Mouse (Mus musculus) CH12.LX (cell line): ENCODE results near the gene Snx30. TPM values are rescaled to one million over a fixed set of nuclear protein-coding genes. Genes with fewer than 3 reads are reported as not detected.

Source experiments
- DNase-seq: peaks from one replicate; pipeline ENCODE4 v3.0.0-alpha.2; 2013; ENCODE audit errors: extremely low read depth
- H3K27ac ChIP-seq: 2 replicates; pipeline ENCODE4 v1.5.1; 2012; ENCODE audit warnings: low read depth, mild to moderate bottlenecking, control low read depth, moderate library complexity; ENCODE audit not compliant: insufficient read depth
- H3K27me3 ChIP-seq: replicated peaks from 2 replicates; pipeline ENCODE3; 2012; ENCODE audit warnings: inconsistent platforms
- H3K36me3 ChIP-seq, 2 experiments: replicated peaks in 1 of 2; 2 replicates each; pipeline versions ENCODE3 to v1.6.1; 2012; ENCODE audit warnings: inconsistent platforms in 1 of 2, low read length in 1 of 2, mild to moderate bottlenecking in 1 of 2, mixed read lengths in 1 of 2, moderate library complexity in 1 of 2; ENCODE audit not compliant: control insufficient read depth in 1 of 2, insufficient read depth in 1 of 2
- H3K4me1 ChIP-seq, 2 experiments: 2 replicates each; pipeline ENCODE4 v1.6.1; 2012; ENCODE audit warnings: inconsistent platforms in 1 of 2, moderate library complexity in 1 of 2; ENCODE audit not compliant: insufficient read depth in 2 of 2, control insufficient read depth in 1 of 2
- H3K4me2 ChIP-seq: 2 replicates; pipeline ENCODE4 v1.6.1; 2012; ENCODE audit warnings: low read depth, mild to moderate bottlenecking, control low read depth; ENCODE audit not compliant: poor library complexity, insufficient read depth, severe bottlenecking
- H3K4me3 ChIP-seq, 3 experiments: fragments of 150-350 bp in 1 of 3; sonication (generic) in 1 of 3; replicated peaks in 1 of 3; 2 replicates each; pipeline versions ENCODE3 to v1.5.1; 2011 to 2012; ENCODE audit warnings: low read depth in 2 of 3, low read length in 2 of 3, mild to moderate bottlenecking in 2 of 3, moderate library complexity in 2 of 3, control low read depth in 1 of 3, improper control_type of control experiment in 1 of 3, inconsistent platforms in 1 of 3, mixed read lengths in 1 of 3; ENCODE audit not compliant: poor library complexity in 1 of 3
- H3K79me2 ChIP-seq: replicated peaks from 2 replicates; pipeline ENCODE4 v1.6.1; 2012; ENCODE audit warnings: mild to moderate bottlenecking, moderate library complexity; ENCODE audit not compliant: control insufficient read depth, poor library complexity, insufficient read depth, severe bottlenecking; ENCODE audit errors: extremely low read depth
- H3K9ac ChIP-seq: 2 replicates; pipeline ENCODE4 v1.6.1; 2012; ENCODE audit warnings: low read depth, mild to moderate bottlenecking, control low read depth, moderate library complexity; ENCODE audit not compliant: insufficient read depth
- H3K9me3 ChIP-seq: replicated peaks from 2 replicates; pipeline ENCODE3; 2012; ENCODE audit warnings: low read length, inconsistent platforms, mixed read lengths
- CHD1 ChIP-seq: IDR thresholded peaks from 2 replicates; pipeline ENCODE4 v1.6.1; 2012; ENCODE audit warnings: low read depth, low read length, improper control_type of control experiment, inconsistent platforms
- CHD2 ChIP-seq: IDR thresholded peaks from 2 replicates; pipeline ENCODE4 v1.6.1; 2011; ENCODE audit warnings: low read length, improper control_type of control experiment
- CTCF ChIP-seq, 2 experiments: IDR thresholded peaks in 1 of 2; conservative IDR thresholded peaks in 1 of 2; 2 replicates each; pipeline ENCODE4 v1.5.1; 2011 to 2012; ENCODE audit warnings: low read depth in 2 of 2, low read length in 2 of 2, improper control_type of control experiment in 1 of 2, inconsistent platforms in 1 of 2, mild to moderate bottlenecking in 1 of 2, moderate library complexity in 1 of 2
- E2F4 ChIP-seq: IDR thresholded peaks from 2 replicates; pipeline ENCODE4 v1.6.1; 2011; ENCODE audit warnings: low read depth, low read length, improper control_type of control experiment; ENCODE audit not compliant: insufficient replicate concordance
- ELF1 ChIP-seq: IDR thresholded peaks from 2 replicates; pipeline ENCODE4 v1.6.1; 2014; ENCODE audit warnings: low read depth, mild to moderate bottlenecking, inconsistent platforms, low read length, improper control_type of control experiment
- EP300 ChIP-seq: IDR thresholded peaks from 2 replicates; pipeline ENCODE4 v1.6.1; 2011; ENCODE audit warnings: low read length, improper control_type of control experiment
- ETS1 ChIP-seq: conservative IDR thresholded peaks from 2 replicates; pipeline ENCODE4 v1.6.1; 2012; ENCODE audit warnings: low read depth, mild to moderate bottlenecking, inconsistent platforms, low read length, improper control_type of control experiment, moderate library complexity
- GABPA ChIP-seq: IDR thresholded peaks from 2 replicates; pipeline ENCODE4 v1.6.1; 2012; ENCODE audit warnings: low read depth, low read length, improper control_type of control experiment, inconsistent platforms; ENCODE audit not compliant: insufficient replicate concordance
- HCFC1 ChIP-seq: IDR thresholded peaks from 2 replicates; pipeline ENCODE4 v1.6.1; 2012; ENCODE audit warnings: low read depth, mild to moderate bottlenecking, inconsistent platforms, low read length, improper control_type of control experiment
- IRF4 ChIP-seq: IDR thresholded peaks from 2 replicates; pipeline ENCODE4 v1.6.1; 2014; ENCODE audit warnings: low read depth, mild to moderate bottlenecking, inconsistent platforms, low read length, improper control_type of control experiment
- JUN ChIP-seq: IDR thresholded peaks from 2 replicates; pipeline ENCODE4 v1.6.1; 2011; ENCODE audit warnings: low read depth, mild to moderate bottlenecking, low read length, improper control_type of control experiment, moderate library complexity; ENCODE audit not compliant: insufficient read depth
- JUND ChIP-seq: conservative IDR thresholded peaks from 2 replicates; pipeline ENCODE4 v1.6.1; 2011; ENCODE audit warnings: low read depth, low read length, improper control_type of control experiment
- KAT2A ChIP-seq: IDR thresholded peaks from 2 replicates; pipeline ENCODE4 v1.6.1; 2012; ENCODE audit warnings: low read length, improper control_type of control experiment, inconsistent platforms; ENCODE audit not compliant: insufficient replicate concordance
- MAFK ChIP-seq: IDR thresholded peaks from 2 replicates; pipeline ENCODE4 v1.6.1; 2011; ENCODE audit warnings: low read length, improper control_type of control experiment; ENCODE audit not compliant: insufficient replicate concordance
- MAX ChIP-seq: IDR thresholded peaks from 2 replicates; pipeline ENCODE4 v1.6.1; 2011; ENCODE audit warnings: low read length, improper control_type of control experiment
- MAZ ChIP-seq: IDR thresholded peaks from 2 replicates; pipeline ENCODE4 v1.6.1; 2012; ENCODE audit warnings: low read depth, mild to moderate bottlenecking, inconsistent platforms, low read length, improper control_type of control experiment, moderate library complexity
- MEF2A ChIP-seq: IDR thresholded peaks from 2 replicates; pipeline ENCODE4 v1.6.1; 2014; ENCODE audit warnings: low read depth, mild to moderate bottlenecking, inconsistent platforms, low read length, improper control_type of control experiment, borderline replicate concordance
- MXI1 ChIP-seq: IDR thresholded peaks from 2 replicates; pipeline ENCODE4 v1.6.1; 2011; ENCODE audit warnings: mild to moderate bottlenecking, low read depth, low read length, improper control_type of control experiment
- MYC ChIP-seq: IDR thresholded peaks from 2 replicates; pipeline ENCODE4 v1.6.1; 2011; ENCODE audit warnings: low read depth, mild to moderate bottlenecking, improper control_type of control experiment, low read length
- NELFE ChIP-seq: IDR thresholded peaks from 2 replicates; pipeline ENCODE4 v1.6.1; 2011; ENCODE audit warnings: low read depth, low read length, improper control_type of control experiment
- NRF1 ChIP-seq: IDR thresholded peaks from 2 replicates; pipeline ENCODE4 v1.6.1; 2014; ENCODE audit warnings: low read depth, mild to moderate bottlenecking, inconsistent platforms, low read length, improper control_type of control experiment, moderate library complexity
- PAX5 ChIP-seq: IDR thresholded peaks from 2 replicates; pipeline ENCODE4 v1.6.1; 2012; ENCODE audit warnings: low read length, inconsistent platforms, mixed read lengths
- POLR2AphosphoS2 ChIP-seq: IDR thresholded peaks from 2 replicates; pipeline ENCODE4 v1.6.1; 2011; ENCODE audit warnings: low read depth, low read length, improper control_type of control experiment
- RAD21 ChIP-seq: IDR thresholded peaks from 2 replicates; pipeline ENCODE4 v1.6.1; 2011; ENCODE audit warnings: low read depth, mild to moderate bottlenecking, low read length, improper control_type of control experiment, moderate library complexity
- RCOR1 ChIP-seq: conservative IDR thresholded peaks from 2 replicates; pipeline ENCODE4 v1.6.1; 2012; ENCODE audit warnings: low read depth, mild to moderate bottlenecking, inconsistent platforms, low read length, improper control_type of control experiment
- SIN3A ChIP-seq: IDR thresholded peaks from 2 replicates; pipeline ENCODE4 v1.6.1; 2012; ENCODE audit warnings: low read length, improper control_type of control experiment, inconsistent platforms
- SMC3 ChIP-seq: IDR thresholded peaks from 2 replicates; pipeline ENCODE4 v1.6.1; 2011; ENCODE audit warnings: low read depth, low read length, improper control_type of control experiment
- TBP ChIP-seq: conservative IDR thresholded peaks from 2 replicates; pipeline ENCODE4 v1.6.1; 2011; ENCODE audit warnings: low read depth, low read length, improper control_type of control experiment
- TCF12 ChIP-seq: IDR thresholded peaks from 2 replicates; pipeline ENCODE4 v1.6.1; 2014; ENCODE audit warnings: low read depth, mild to moderate bottlenecking, inconsistent platforms, low read length, improper control_type of control experiment
- UBTF ChIP-seq: IDR thresholded peaks from 2 replicates; pipeline ENCODE4 v1.6.1; 2012; ENCODE audit warnings: low read depth, mild to moderate bottlenecking, inconsistent platforms, low read length, improper control_type of control experiment, moderate library complexity
- USF1 ChIP-seq: IDR thresholded peaks from 2 replicates; pipeline ENCODE4 v1.6.1; 2014; ENCODE audit warnings: low read depth, mild to moderate bottlenecking, inconsistent platforms, low read length, improper control_type of control experiment
- USF2 ChIP-seq: conservative IDR thresholded peaks from 2 replicates; pipeline ENCODE4 v1.6.1; 2011; ENCODE audit warnings: low read depth, low read length, improper control_type of control experiment
- ZC3H11A ChIP-seq: IDR thresholded peaks from 2 replicates; pipeline ENCODE4 v1.6.1; 2012; ENCODE audit warnings: low read depth, mild to moderate bottlenecking, inconsistent platforms, low read length, improper control_type of control experiment
- ZKSCAN1 ChIP-seq: IDR thresholded peaks from 2 replicates; pipeline ENCODE4 v1.6.1; 2012; ENCODE audit warnings: low read depth, inconsistent platforms, low read length, improper control_type of control experiment, borderline replicate concordance
- ZMIZ1 ChIP-seq: IDR thresholded peaks from 2 replicates; pipeline ENCODE4 v1.6.1; 2012; ENCODE audit warnings: low read depth, mild to moderate bottlenecking, inconsistent platforms, low read length, improper control_type of control experiment
- ZNF384 ChIP-seq: IDR thresholded peaks from 2 replicates; pipeline ENCODE4 v1.6.1; 2012; ENCODE audit warnings: low read depth, low read length, improper control_type of control experiment, inconsistent platforms
- dilution Hi-C: fragments of 300-500 bp; cut with MboI; formaldehyde crosslinking; loops from 2 replicates; pipeline ENCODE4 v1.14.3; 2020; ENCODE audit warnings: low sequenced_read_pairs; ENCODE audit not compliant: extremely low pct_unique_long_range_greater_than_20kb, extremely low pct_ligation_motif_present
- in situ Hi-C: fragments of 300-500 bp; cut with MboI; formaldehyde crosslinking; loops from 3 replicates; pipeline ENCODE4 v1.14.3; 2019; ENCODE audit warnings: low sequenced_read_pairs, low pct_ligation_motif_present, low pct_unique_long_range_greater_than_20kb, mixed read lengths
- polyA plus RNA-seq: library from polyadenylated mRNA; unstranded; fragments of >175 nt; gene quantifications from 2 replicates; pipeline ENCODE4 v1.2.1, GENCODE M21; 2012; ENCODE audit warnings: low read depth; ENCODE audit not compliant: insufficient read length
- total RNA-seq, 2 experiments: library from RNA; depleted of rRNA; stranded (reverse); fragments of 300-350 nt in 1 of 2; fragments of >200 nt in 1 of 2; gene quantifications; 2 replicates each; pipeline ENCODE4 v1.2.3; 2012 to 2014

The Snx30 gene
- total and polyA plus RNA-seq, 3 experiments, result 7.9 to 16.9 (median 8.4) TPM

DNA sequence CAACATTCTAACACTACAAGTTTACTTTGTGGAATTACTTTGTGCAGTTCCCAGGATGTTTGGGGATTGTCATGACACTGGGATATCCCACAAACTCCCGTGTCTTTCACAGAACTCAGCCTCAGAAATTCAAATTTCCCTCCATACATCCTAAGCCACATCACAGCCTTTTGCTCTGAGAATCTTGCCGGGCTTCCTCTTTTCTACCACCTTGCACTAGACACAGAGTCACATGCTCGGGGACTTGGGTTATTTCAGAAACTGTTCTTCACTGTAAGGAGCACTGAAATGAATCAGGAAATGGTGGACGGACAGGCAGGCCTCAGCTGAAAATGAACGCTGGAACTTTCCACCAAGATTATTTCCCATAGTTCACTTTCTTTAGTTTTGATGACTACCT is 2.3 kb upstream of the Snx30 start (continued):
- peak; percentile 67 for TF ChIP-seq CHD2
- TF ChIP-seq POLR2AphosphoS2, result no peak
- TF ChIP-seq USF1, result peak; percentile 58
- no peak for TF ChIP-seq SMC3
- TF ChIP-seq ZKSCAN1, result no peak
- peak; percentile 86 for TF ChIP-seq RCOR1
- TF ChIP-seq EP300, result peak; percentile 87
- 0 out of 2 replicates have a peak, but pooled peaks have one; percentile 19 for TF ChIP-seq USF2
- TF ChIP-seq, all 38 proteins: peak for 23

DNA sequence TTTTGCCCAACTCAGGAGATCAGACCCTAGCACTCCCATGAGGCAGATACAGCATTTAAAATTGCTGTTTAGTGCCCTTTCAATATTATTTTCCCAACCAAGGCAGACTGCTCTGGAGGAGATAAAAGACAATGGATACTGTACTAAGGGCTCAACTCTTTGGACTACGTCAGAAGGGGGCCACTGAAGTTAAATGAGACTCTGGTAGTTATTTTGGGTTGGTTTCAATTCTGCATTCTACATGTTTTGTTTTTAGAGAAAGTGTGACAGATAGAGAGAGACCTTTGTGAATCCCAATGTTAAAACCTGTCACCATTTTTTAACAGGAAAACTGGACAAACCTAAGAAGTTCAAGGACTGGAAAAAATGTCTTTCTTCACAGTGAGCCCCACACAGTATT is 886 bp upstream of the Snx30 start:
- peak overlapping the region; percentile 90 for H3K27ac ChIP-seq
- in situ Hi-C loops (no loop called here), dilution Hi-C loops (no loop called here)
- H3K27me3 ChIP-seq, result no peaks in the 10 kb centered on the region
- H3K36me3 ChIP-seq, result peaks cover 0 to 12% of the 10 kb centered on the region in 2 experiments
- H3K9ac ChIP-seq, result peak overlapping the region; percentile 58
- H3K79me2 ChIP-seq, result peaks cover 10% of the 10 kb centered on the region
- H3K9me3 ChIP-seq, result no peaks in the 10 kb centered on the region
- H3K4me3 ChIP-seq, result peak overlapping the region in 2 of 3 experiments; percentile 93 to 95
- H3K4me2 ChIP-seq, result peak overlapping the region; percentile 94
- peaks cover 17 to 67% of the 10 kb centered on the region in 2 experiments for H3K4me1 ChIP-seq
- DNase-seq, result peak; percentile 73
- TF ChIP-seq SIN3A, result no peak
- TF ChIP-seq NRF1, result no peak
- TF ChIP-seq RAD21, result no peak
- no peak for TF ChIP-seq TCF12
- no peak for TF ChIP-seq E2F4
- no peak for TF ChIP-seq ELF1
- TF ChIP-seq MYC, result no peak
- TF ChIP-seq MAX, result no peak
- TF ChIP-seq ZNF384, result no peak
- no peak for TF ChIP-seq JUN
- TF ChIP-seq TBP, result 0 out of 2 replicates have a peak, but pooled peaks have one; percentile 28
- no peak for TF ChIP-seq UBTF
- TF ChIP-seq MXI1, result no peak
- no peak for TF ChIP-seq USF1
- TF ChIP-seq RCOR1, result no peak
- no peak for TF ChIP-seq HCFC1
- no peak for TF ChIP-seq USF2
- no peak for TF ChIP-seq PAX5
- TF ChIP-seq CTCF (conservative IDR thresholded peaks at IDR 0.05 in 1 of 2, IDR thresholded peaks at IDR 0.05 in 1 of 2; ENCODE audit: low read depth in 2 of 2, low read length in 2 of 2), result no peak
- peak; percentile 98 for TF ChIP-seq MEF2A
- TF ChIP-seq CHD1, result no peak
- no peak for TF ChIP-seq JUND
- TF ChIP-seq MAFK, result no peak
- no peak for TF ChIP-seq NELFE
- TF ChIP-seq ZKSCAN1, result no peak
- TF ChIP-seq SMC3, result no peak
- TF ChIP-seq ETS1, result peak; percentile 86
- no peak for TF ChIP-seq ZC3H11A
- no peak for TF ChIP-seq ZMIZ1
- no peak for TF ChIP-seq GABPA
- TF ChIP-seq POLR2AphosphoS2, result no peak
- TF ChIP-seq KAT2A, result no peak
- TF ChIP-seq IRF4, result peak; percentile 96
- TF ChIP-seq MAZ, result no peak
- peak; percentile 89 for TF ChIP-seq EP300
- TF ChIP-seq CHD2, result no peak
